Mouse (Mus musculus) frontal cortex, adult 2 months (tissue): ENCODE measurements around the gene Krtap14. TPM values are rescaled to one million over a fixed set of nuclear protein-coding genes. Genes with fewer than 3 reads are reported as not detected.

Experiments used
- DNase-seq, 2 experiments: peaks; one replicate each; pipeline ENCODE4 v3.0.0; 2022; ENCODE audit warnings: low spot score in 1 of 2; ENCODE audit errors: extremely low spot score in 1 of 2
- polyA plus RNA-seq: library from polyadenylated mRNA; depleted of rRNA; stranded (reverse); fragments of >200 nt; gene quantifications from 2 replicates; pipeline ENCODE4 v1.2.3, GENCODE M21; 2012; rRNA removed

Krtap14 gene
- polyA plus RNA-seq, result not detected in 2 replicates

- no peak for DNase-seq
Observed at GRCm38 (mm10) chr16:88826095-88826652, at the start of gene Krtap14. Gene Krtap14, minus strand, starts transcription at chr16:88826145.

DNA sequence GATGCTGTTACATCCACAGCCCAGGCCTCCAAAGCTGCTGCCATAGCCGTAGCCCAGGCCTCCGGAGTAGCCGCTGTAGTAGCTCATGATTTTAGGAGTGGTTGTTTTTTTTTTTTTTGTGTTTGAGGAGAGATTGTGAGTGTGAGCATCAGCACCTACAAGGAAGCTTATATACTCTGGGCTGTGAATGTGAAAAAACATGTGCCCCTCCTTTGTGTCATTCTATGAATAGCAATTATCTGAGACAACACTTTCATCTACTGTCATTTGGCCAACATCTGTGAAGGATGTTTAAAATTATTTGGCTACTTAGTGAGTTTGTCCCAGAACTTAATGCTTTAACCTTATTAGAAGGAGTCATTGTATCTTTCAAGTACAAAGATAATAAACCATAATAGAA lies 48.2 kb upstream of the Krtap14 start, which contains the start of gene Krtap19-2:
Gene Krtap19-2, minus strand, starts transcription at position 101 of the 400 bp plus-strand sequence.
- no peak for DNase-seq

DNA sequence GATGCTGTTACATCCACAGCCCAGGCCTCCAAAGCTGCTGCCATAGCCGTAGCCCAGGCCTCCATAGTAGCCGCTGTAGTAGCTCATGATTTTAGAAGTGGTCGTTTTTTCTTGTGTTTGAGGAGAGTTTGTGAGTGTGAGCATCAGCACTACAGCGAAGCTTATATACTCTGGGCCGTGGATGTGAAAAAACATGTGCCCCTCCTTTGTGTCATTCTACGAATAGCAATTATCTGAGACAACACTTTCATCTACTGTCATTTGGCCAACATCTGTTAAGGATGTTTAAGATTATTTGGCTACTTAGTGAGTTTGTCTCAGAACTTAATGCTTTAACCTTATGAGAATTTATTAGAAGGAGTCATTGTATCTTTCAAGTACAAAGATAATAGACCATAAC lies 43.4 kb upstream of the Krtap14 start, which contains the start of gene Krtap19-1:
Gene Krtap19-1, minus strand, starts transcription at position 101 of the 400 bp plus-strand sequence.
- DNase-seq, result no peak

DNA sequence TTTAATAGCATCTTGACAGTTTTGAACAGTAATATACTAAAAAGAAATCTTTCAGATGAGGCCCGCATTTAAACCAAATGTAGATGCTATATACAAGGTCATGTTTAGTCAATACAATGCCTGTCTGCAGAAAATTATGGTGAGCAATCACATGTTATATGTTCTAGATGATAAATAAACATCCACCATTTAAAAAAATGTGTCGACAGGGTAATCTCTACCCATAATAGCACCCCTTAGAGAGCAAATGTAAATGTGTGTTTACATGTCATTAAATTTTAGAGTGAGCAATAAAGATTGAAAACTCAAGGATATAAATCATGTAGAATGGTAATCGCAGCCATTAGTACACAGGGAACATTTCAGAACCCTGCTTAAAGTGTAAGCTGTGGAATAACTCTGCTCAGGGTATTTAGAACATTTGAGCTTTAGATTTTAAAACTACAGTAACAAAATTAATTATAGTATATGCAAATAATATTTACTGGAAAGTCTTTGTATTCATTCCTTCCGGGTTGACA lies 39.0 kb upstream of the Krtap14 start:
- no peak for DNase-seq

- peak in 1 of 2 experiments; percentile 13 for DNase-seq
Observed at GRCm38 (mm10) chr16:88851450-88851849, 25.5 kb upstream of the Krtap14 start.

DNA sequence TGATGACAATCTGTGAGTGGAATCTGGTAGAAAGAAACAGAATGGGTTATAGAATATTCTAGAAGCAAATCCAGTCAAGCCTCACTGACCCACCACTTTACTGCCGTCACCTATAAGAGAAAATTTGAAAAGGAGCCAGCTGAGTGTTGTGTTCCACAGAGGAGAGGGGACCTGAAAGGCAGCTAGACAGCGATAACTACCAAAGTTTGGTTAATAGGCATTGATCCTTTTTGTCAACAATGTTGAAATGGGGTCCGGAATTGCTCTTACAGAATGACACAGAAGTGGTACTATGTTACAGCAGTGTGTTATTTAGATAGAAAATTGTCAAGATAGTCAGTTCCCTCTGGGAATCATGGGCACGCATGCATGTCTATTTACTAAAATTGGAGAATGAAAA lies 22.6 kb upstream of the Krtap14 start:
- no peak for DNase-seq

GRCm38 (mm10) chr16:88847363-88847762 lies 21.4 kb upstream of the Krtap14 start:
- no peak for DNase-seq

DNA sequence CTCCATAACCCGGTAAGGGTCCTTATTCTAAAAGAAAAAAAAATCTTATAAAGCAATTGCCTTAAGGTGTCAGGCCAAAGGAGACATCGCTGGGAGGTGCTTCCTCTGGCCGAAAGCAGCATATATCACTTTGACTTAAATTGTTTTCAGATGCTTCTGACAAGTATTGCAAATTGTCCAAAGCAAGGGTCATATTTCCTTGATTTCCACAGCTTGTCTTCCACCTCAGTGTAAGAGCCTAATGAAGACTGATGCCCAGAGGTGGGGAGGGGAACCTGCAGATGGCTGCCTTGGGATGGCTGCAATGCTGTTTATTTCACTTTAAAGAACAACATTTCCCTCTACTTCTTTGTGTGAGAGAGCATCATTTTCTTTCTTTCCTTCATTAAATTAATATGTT lies 1.0 kb upstream of the Krtap14 start:
- DNase-seq, result no peak

GRCm38 (mm10) chr16:88823736-88824135 lies 2.2 kb downstream of the Krtap14 start:
- DNase-seq, result peak in 1 of 2 experiments; percentile 50

DNA sequence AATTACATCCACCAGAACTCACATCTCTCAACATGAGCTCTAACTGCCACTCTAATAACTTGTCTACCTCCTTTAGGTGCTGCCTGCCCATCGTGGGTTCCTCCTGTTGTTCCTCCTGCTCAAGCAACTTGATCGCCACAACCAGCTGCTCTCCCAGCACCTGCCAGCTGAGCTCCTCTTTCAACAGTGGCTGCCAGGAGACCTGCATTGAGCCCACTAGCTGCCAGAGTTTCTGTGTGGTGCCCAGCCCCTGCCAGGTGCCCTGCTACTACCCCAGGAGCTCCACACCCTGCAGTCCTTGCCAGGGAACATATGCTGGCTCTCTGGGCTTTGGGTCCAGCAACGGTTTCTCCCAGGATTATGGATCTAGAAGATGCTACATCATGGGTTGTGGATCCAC lies 5.9 kb downstream of the Krtap14 start, which contains the start of gene Krtap15:
Gene Krtap15, plus strand, starts transcription at position 150 of the 400 bp plus-strand sequence.
- no peak for DNase-seq

DNA sequence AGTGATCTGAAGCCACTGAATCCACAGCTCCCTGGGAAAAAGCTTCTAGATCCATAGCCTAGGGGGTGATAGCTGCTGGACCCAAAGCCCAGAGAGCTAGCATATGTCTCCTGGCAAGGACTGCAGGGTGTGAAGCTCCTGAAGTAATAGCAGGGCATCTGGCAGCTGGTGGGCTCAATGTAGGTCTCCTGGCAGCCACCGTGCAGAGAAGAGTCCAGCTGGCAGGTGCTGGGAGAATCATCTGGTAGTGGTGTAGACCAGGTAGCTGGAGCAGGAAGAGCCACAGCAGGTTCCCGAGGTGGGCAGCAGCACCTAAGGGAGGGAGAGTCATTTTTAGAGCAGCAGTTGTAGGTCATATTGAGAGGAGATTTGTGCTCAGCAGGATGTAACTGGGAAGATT lies 14.1 kb downstream of the Krtap14 start, which contains the start of gene Gm20741:
Gene Gm20741, minus strand, starts transcription at position 394 of the 400 bp plus-strand sequence.
- no peak for DNase-seq

DNA sequence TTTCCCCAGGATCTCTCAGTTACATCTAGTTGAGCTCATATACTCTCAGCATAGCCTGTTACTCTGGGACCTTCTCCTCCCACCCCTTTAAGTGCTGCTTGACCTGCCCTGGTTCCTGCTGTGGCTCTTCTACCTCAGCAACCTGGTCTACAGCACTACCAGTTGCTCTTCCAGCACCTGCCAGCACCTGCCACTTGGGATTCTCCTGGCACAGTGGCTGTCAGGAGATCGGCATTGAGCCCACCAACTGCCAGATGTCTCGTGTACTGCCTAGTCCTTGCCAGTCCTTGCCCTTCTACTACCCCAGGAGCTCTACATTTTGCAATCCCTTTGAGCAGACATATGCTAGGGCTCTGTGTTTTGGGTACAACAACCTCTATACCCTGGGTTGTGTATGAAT lies 39.2 kb downstream of the Krtap14 start:
- no peak for DNase-seq

DNA sequence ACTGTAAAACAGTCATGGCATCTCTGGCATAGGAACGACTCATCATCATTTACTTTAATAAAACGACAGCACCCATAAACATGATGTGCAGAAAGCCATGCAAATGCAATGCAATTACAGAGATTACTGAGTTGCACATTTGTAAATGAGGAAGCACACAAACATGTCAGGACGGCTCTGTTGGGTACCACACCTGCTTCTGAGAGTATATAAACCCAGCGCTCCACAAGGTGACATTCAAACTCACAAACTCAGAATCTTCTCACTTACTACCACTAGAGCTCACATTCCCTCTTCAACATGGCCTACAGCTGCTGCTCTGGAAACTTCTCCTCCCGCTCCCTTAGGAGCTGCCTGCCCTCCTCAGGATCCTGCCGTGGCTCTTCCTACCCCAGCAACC lies 48.3 kb downstream of the Krtap14 start, which contains the start of gene Gm5965:
Gene Gm5965, plus strand, starts transcription at position 301 of the 400 bp plus-strand sequence.
- no peak for DNase-seq

DNA sequence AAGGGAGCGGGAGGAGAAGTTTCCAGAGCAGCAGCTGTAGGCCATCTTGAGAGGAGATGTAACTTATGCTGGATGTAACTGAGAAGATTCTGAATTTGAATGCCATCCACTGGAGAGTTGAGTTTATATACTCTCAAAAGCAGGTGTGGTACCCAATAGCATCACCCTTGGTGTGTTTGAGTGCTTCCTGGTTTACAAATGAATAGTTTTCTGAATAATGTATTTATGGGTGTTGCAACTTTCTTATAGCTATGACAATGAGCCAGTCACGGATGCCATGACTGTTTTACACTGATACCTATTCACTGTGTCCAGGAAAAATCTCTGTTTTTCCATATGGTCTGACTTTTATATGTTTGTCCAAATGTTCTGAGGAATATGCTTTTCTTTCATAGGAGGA lies 51.8 kb downstream of the Krtap14 start, which contains the start of gene 2310057N15Rik:
Gene 2310057N15Rik, minus strand, starts transcription at position 101 of the 400 bp plus-strand sequence.
- DNase-seq, result no peak

Other genes with a start within 250 kb of the Krtap14 start
- not detected in 2 replicates for gene Krtap24-1, start 213.9 kb downstream of the Krtap14 start, polyA plus RNA-seq
- gene 2310079G19Rik, start 198.5 kb downstream of the Krtap14 start, polyA plus RNA-seq, result not detected in 2 replicates
- not detected in 2 replicates for gene Krtap26-1, start 178.3 kb downstream of the Krtap14 start, polyA plus RNA-seq
- not detected in 2 replicates for gene Krtap27-1, start 154.5 kb downstream of the Krtap14 start, polyA plus RNA-seq
- not detected in 2 replicates for gene 2310061N02Rik, start 118.2 kb downstream of the Krtap14 start, polyA plus RNA-seq
- not detected in 2 replicates for gene Krtap13-1, start 97.3 kb downstream of the Krtap14 start, polyA plus RNA-seq
- gene Krtap13, start 74.5 kb downstream of the Krtap14 start, polyA plus RNA-seq, result not detected in 2 replicates
- gene 2310034C09Rik, start 67.3 kb downstream of the Krtap14 start, polyA plus RNA-seq, result not detected in 2 replicates
- gene 2310057N15Rik, start 51.9 kb downstream of the Krtap14 start, polyA plus RNA-seq, result not detected in 2 replicates
- gene Gm5965, start 48.2 kb downstream of the Krtap14 start, polyA plus RNA-seq, result not detected in 2 replicates
- gene Gm20741, start 13.9 kb downstream of the Krtap14 start, polyA plus RNA-seq, result not detected in 2 replicates
- gene Krtap15, start 5.9 kb downstream of the Krtap14 start, polyA plus RNA-seq, result not detected in 2 replicates
- gene Krtap19-1, start 43.3 kb upstream of the Krtap14 start, polyA plus RNA-seq, result not detected in 2 replicates
- gene Krtap19-2, start 48.1 kb upstream of the Krtap14 start, polyA plus RNA-seq, result not detected in 2 replicates
- gene Krtap19-3, start 51.9 kb upstream of the Krtap14 start, polyA plus RNA-seq, result not detected in 2 replicates
- not detected in 2 replicates for gene Krtap19-4, start 58.9 kb upstream of the Krtap14 start, polyA plus RNA-seq
- not detected in 2 replicates for gene Krtap19-5, start 70.3 kb upstream of the Krtap14 start, polyA plus RNA-seq
- not detected in 2 replicates for gene Krtap19-9b, start 106.1 kb upstream of the Krtap14 start, polyA plus RNA-seq
- not detected in 2 replicates for gene Krtap16-3, start 136.7 kb upstream of the Krtap14 start, polyA plus RNA-seq
- not detected in 2 replicates for gene Krtap22-2, start 184.6 kb upstream of the Krtap14 start, polyA plus RNA-seq
- gene Gm10229, start 189.1 kb upstream of the Krtap14 start, polyA plus RNA-seq, result not detected in 2 replicates
- not detected in 2 replicates for gene Krtap6-1, start 205.6 kb upstream of the Krtap14 start, polyA plus RNA-seq
- gene Gm10228, start 215.3 kb upstream of the Krtap14 start, polyA plus RNA-seq, result not detected in 2 replicates
- gene Krtap6-5, start 221.7 kb upstream of the Krtap14 start, polyA plus RNA-seq, result not detected in 2 replicates
- gene 1110025L11Rik, start 237.9 kb upstream of the Krtap14 start, polyA plus RNA-seq, result not detected in 2 replicates